Mouse (Mus musculus) kidney, adult 2 months (tissue): Measurements from ENCODE around the gene Mrpl51. TPM values are rescaled to one million over a fixed set of nuclear protein-coding genes. Genes with fewer than 3 reads are reported as not detected.

Source experiments
- DNase-seq: peaks from one replicate; pipeline ENCODE4 v3.0.0; 2021
- H3K27ac ChIP-seq: fragments of 200-500 bp; 2 replicates; pipeline ENCODE4 v1.5.1; 2012; ENCODE audit warnings: low read depth, low read length, control low read depth, inconsistent platforms; ENCODE audit not compliant: insufficient read depth
- H3K27me3 ChIP-seq: fragments of 200-500 bp; replicated peaks from 2 replicates; pipeline ENCODE4 v1.6.1; 2012; ENCODE audit warnings: mild to moderate bottlenecking, moderate library complexity, low read length, inconsistent platforms; ENCODE audit not compliant: control insufficient read depth, insufficient read depth
- H3K36me3 ChIP-seq: fragments of 200-500 bp; 2 replicates; pipeline ENCODE4 v1.6.1; 2012; ENCODE audit warnings: mild to moderate bottlenecking, moderate library complexity, low read length, inconsistent platforms; ENCODE audit not compliant: control insufficient read depth, insufficient read depth
- H3K4me1 ChIP-seq: fragments of 200-500 bp; 2 replicates; pipeline ENCODE4 v1.6.1; 2011; ENCODE audit warnings: low read length; ENCODE audit not compliant: control insufficient read depth, insufficient read depth
- H3K4me3 ChIP-seq: fragments of 200-500 bp; 2 replicates; pipeline ENCODE4 v1.5.1; 2011; ENCODE audit warnings: mild to moderate bottlenecking, low read depth, low read length, control low read depth; ENCODE audit not compliant: insufficient read depth
- CTCF ChIP-seq: fragments of 200-500 bp; conservative IDR thresholded peaks from 2 replicates; pipeline ENCODE4 v1.5.1; 2011; ENCODE audit warnings: low read depth, mild to moderate bottlenecking, control low read depth, low read length, moderate library complexity, mixed read lengths; ENCODE audit not compliant: insufficient read depth, insufficient read length
- POLR2A ChIP-seq: fragments of 200-500 bp; IDR thresholded peaks from one replicate; pipeline ENCODE4 v1.6.1; 2011; ENCODE audit warnings: low read depth, low read length, control low read depth
- WGBS: fragments of 180-500 bp; shearing (Covaris S2); methylation state at CpG from one replicate; pipeline ENCODE4 v1.1.7; 2018; 5-methylcytosine and 5-hydroxymethylcytosine counted together
- polyA plus RNA-seq: library from polyadenylated mRNA; depleted of rRNA; stranded (reverse); fragments of >200 nt; gene quantifications from 2 replicates; pipeline ENCODE4 v1.2.3, GENCODE M21; 2012

The Mrpl51 gene
- polyA plus RNA-seq, 1 experiment: 110 TPM

DNA sequence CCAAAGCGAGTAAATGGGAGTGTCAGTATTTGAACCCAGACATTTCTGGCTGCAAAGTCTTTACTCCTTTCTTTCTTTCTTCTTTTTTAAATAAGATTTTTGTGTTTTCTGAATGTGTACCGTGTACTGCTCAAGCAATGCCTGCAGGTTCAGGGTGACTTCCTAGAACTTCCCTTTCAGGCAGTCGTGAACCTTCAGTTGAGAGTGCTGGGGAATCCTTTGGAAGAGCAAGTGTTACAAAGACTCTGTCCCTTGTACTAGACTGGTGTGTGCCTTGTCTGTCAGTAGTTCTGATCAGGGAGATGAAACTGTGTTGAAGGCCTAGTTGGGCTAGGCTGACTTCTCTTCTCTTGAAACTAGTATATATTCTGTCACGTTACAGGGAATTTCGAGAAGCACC, 1.2 kb downstream of the Mrpl51 start:
- no peaks in the 10 kb centered on the region for H3K27me3 ChIP-seq
- H3K36me3 ChIP-seq: peaks cover 3% of the 10 kb centered on the region; the same call in 1 of the 2 replicates
- peak overlapping the region; percentile 87 for H3K4me3 ChIP-seq
- H3K27ac ChIP-seq: peak overlapping the region; percentile 98; the same call in 1 of the 2 replicates
- H3K4me1 ChIP-seq: peaks cover 3% of the 10 kb centered on the region; the same call in 1 of the 2 replicates
- no peak for DNase-seq
- 25% methylated on average over 5 of the region's 5 CpGs for WGBS
- no peak for TF ChIP-seq CTCF
- TF ChIP-seq POLR2A: no peak

DNA sequence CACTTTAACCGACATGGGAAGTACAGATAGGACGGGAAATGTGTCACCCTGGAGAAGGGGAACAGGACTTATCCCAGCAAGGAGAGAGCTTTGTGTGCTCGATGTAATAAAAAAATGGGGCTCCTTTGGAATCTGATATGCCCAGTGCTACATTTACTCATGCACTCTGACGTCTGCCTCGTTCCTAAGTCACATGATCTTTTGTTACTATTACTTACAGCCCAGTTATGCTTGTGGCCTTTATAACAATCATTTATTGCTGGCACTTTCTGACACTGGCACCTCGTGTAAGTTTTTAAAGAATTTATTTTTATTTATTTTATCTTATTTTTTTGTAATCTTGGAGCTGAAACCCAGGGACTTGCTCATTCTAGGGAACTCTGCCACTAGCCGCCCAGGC, 1.8 kb downstream of the Mrpl51 start:
- 45% methylated on average over 7 of the region's 7 CpGs for WGBS

DNA sequence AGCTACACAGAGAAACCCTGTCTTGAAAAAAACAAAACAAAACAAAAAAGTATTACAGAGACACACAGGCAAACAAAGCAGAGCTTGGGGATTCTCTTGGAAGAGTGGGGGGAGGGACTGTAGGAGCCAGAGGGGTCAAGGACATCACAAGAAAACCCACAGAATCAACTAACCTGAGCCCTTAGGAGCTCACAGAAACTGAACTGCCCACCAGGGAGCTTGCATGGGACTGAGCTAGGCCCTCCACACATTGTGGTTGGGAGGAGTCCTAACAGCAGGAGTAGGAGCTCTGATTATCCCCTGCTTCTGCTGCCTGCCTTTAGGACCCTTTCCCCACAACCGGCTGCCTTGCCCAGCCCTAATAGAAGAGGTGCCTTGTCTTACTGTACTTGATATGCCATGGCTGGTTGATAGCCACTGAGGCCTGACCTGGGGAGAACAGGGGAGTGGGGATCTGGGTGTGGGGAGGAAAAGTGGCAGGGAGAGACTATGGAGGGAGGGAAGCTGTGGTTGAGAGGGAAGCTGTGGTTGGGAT, 4.0 kb downstream of the Mrpl51 start:
- no peak for TF ChIP-seq CTCF
- TF ChIP-seq POLR2A: no peak
- Histone ChIP-seq H3K4me3 (no peak overlapping the region), H3K36me3 (peaks cover 3% of the 10 kb centered on the region; the same call in 1 of the 2 replicates), H3K27ac (no peak overlapping the region), H3K27me3 (no peaks in the 10 kb centered on the region), H3K4me1 (peaks cover 3% of the 10 kb centered on the region; the same call in 1 of the 2 replicates)
- 17% methylated on average over 1 of the region's 1 CpGs for WGBS
- DNase-seq: no peak

More for the DNA sequence above, 1.8 kb downstream of the Mrpl51 start:
- Histone ChIP-seq H3K4me3 (no peak overlapping the region), H3K36me3 (peaks cover 3% of the 10 kb centered on the region; the same call in 1 of the 2 replicates), H3K4me1 (peaks cover 3% of the 10 kb centered on the region; the same call in 1 of the 2 replicates), H3K27me3 (no peaks in the 10 kb centered on the region), H3K27ac (no peak overlapping the region)
- TF ChIP-seq POLR2A: no peak
- TF ChIP-seq CTCF: no peak
- DNase-seq: no peak

DNA sequence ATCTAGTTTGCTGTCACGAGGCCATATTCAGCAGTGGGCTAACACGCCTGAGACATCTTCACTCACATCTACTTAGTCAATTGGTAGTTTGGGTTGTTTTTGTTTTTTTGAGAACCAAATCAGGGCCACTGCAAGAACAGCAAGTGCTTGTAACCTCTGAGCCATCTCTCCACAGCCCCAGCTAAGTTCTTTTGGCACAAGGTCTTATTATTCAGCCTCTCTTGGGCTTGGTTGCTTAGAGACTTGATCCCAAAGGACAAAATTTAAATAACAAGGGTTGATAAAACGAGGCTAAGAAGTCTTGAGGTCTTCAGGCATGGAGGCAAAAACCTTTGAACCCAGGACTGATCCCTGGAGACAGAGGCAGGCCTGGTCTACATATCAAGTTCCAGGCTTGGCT, 4.7 kb downstream of the Mrpl51 start:
- Histone ChIP-seq H3K4me1 (peaks cover 3% of the 10 kb centered on the region; the same call in 1 of the 2 replicates), H3K27me3 (no peaks in the 10 kb centered on the region), H3K36me3 (peaks cover 3% of the 10 kb centered on the region; the same call in 1 of the 2 replicates), H3K4me3 (no peak overlapping the region), H3K27ac (no peak overlapping the region)
- no peak for DNase-seq
- TF ChIP-seq POLR2A: no peak
- TF ChIP-seq CTCF: no peak
- WGBS: 75% methylated on average over 3 of the region's 3 CpGs

DNA sequence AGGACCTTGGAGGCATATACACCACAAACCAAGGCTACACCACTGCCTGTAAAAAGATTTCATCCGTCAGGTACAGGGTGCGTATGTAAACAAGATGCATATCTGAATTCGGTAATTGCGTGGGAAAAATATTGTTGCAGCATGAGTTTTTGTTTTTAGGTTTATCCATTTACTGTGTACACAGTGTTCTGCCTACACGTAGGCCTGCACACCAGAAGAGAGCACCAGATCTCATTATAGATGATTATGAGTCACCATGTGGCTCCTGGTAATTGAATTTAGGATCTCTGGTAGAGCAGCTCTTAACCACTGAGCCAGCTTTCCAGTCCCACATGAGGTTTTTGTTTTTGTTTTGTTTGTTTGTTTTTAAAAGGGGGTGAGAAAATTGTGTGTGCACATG, 5.6 kb downstream of the Mrpl51 start:
- no peaks in the 10 kb centered on the region for H3K27me3 ChIP-seq
- WGBS: 84% methylated on average over 5 of the region's 5 CpGs
- H3K4me1 ChIP-seq: peaks cover 3% of the 10 kb centered on the region; the same call in 1 of the 2 replicates
- H3K27ac ChIP-seq: no peak overlapping the region
- peaks cover 3% of the 10 kb centered on the region; the same call in 1 of the 2 replicates for H3K36me3 ChIP-seq
- TF ChIP-seq POLR2A (no peak), CTCF (no peak)
- no peak for DNase-seq
- H3K4me3 ChIP-seq: no peak overlapping the region

DNA sequence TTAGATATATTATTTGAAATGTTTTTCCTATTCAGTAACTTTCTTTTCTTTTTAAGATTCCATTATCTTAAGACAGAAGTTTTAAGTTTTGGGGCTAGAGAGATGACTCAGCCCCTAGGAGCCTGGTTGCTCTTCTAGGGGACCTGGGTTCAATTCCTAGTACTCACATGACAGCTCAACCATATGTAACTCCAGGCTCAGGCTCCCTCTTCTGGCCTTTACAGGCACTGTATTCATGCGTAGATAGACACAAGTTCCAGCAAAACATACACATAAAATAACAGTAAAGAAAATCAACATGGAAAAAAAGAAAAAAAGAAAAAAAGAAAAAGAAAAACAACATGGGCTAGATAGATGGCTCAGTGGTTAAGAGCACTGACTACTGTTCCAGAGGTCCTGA, 18.8 kb downstream of the Mrpl51 start:
- WGBS: 97% methylated on average over 1 of the region's 1 CpGs
- DNase-seq: no peak
- TF ChIP-seq CTCF (no peak), POLR2A (no peak)

DNA sequence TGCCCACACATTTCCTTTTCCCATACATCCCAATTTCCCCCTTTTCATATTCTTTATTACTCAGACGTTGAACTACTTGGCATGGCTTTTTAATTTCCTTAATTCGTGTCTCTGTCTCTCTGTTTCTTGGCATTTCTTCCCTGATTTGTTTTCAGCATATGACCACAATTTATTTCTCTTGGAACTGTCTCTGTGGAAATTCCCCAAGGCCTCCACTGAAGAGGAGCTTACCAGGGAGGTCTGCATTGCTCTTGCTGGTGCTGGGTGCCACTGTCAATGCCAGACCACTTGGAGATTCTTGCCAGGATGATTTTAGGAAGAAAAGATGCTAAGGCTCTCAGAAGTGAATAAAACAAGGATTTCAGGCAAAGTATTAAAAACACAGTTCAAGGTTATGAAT, 21.0 kb downstream of the Mrpl51 start:
- Histone ChIP-seq H3K36me3 (no peaks in the 10 kb centered on the region), H3K4me3 (no peak overlapping the region), H3K4me1 (peaks cover 3% of the 10 kb centered on the region; the same call in 1 of the 2 replicates), H3K27ac (no peak overlapping the region), H3K27me3 (no peaks in the 10 kb centered on the region)
- 24% methylated on average over 2 of the region's 2 CpGs for WGBS
- TF ChIP-seq POLR2A (no peak), CTCF (no peak)
- peak; percentile 20 for DNase-seq

More for the DNA sequence above, 18.8 kb downstream of the Mrpl51 start:
- no peaks in the 10 kb centered on the region for H3K4me1 ChIP-seq
- no peak overlapping the region for H3K4me3 ChIP-seq
- H3K36me3 ChIP-seq: no peaks in the 10 kb centered on the region
- no peaks in the 10 kb centered on the region for H3K27me3 ChIP-seq
- no peak overlapping the region for H3K27ac ChIP-seq
